In the genomic region with DNA sequence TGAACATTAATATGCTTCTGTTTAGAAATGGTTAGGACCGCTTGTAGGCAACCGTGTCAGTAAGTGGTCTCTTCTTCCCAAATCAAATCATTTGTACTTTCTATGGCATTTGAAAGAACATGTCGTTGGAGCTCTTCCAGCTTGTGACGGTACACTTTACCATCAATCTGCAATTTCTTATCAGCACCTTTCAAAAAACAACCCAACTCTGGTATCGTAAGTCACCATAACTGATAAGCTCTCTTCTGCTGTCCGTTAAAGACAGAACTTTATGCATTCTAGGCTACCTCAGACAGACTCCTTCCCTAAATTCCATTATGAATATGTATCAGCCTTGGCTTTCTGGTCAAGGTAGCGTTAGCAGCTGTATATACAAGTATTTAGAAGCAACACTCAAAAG, we compare ENCODE assay signal across 25 mouse cellular contexts. TPM values are rescaled to one million over a fixed set of nuclear protein-coding genes. Genes with fewer than 3 reads are reported as not detected.
DNase-seq lines count a peak whose midpoint lies in the region; ATAC-seq and TF ChIP-seq lines count a peak whose summit lies in the region.
"Had no signal": no experiment of that assay in that cellular context is flagged by ENCODE, and none has a peak within 500 bp of the region (broad histone marks: within the 10 kb centered on the region; RNA-seq: fewer than 3 reads in every experiment).

No protein-coding gene starts in this region.

- no peak for TF ChIP-seq CTCF in small intestine, adult 2 months (IDR thresholded peaks at IDR 0.05; ENCODE audit: extremely low read depth, insufficient read length, insufficient replicate concordance, low read depth, low read length)

- H3K9me3 ChIP-seq in liver, embryonic 13.5 days (replicated peaks) = no peaks in the 10 kb centered on the region
- H3K9me3 ChIP-seq in liver, embryonic 11.5 days (ENCODE audit: control insufficient read depth, low read length) = no peaks in the 10 kb centered on the region
- H3K9me3 ChIP-seq in intestine, embryonic 15.5 days = no peaks in the 10 kb centered on the region
- no peaks in the 10 kb centered on the region for H3K9me3 ChIP-seq in hindbrain, embryonic 12.5 days (replicated peaks)
- H3K9me3 ChIP-seq: heart, embryonic 10.5 days; heart, embryonic 15.5 days; hindbrain, embryonic 13.5 days had no signal

- no peak overlapping the region for H3K27ac ChIP-seq in liver, embryonic 13.5 days
- H3K27ac ChIP-seq in liver, embryonic 11.5 days (ENCODE audit: low read depth, low read length) = no peak overlapping the region
- H3K27ac ChIP-seq in intestine, embryonic 15.5 days = no peak overlapping the region
- peak overlapping the region; percentile 69 for H3K27ac ChIP-seq in small intestine, adult 2 months (ENCODE audit: insufficient read depth, low read depth, low read length)
- H3K27ac ChIP-seq in hindbrain, embryonic 12.5 days = no peak overlapping the region
- H3K27ac ChIP-seq: heart, embryonic 10.5 days; heart, embryonic 15.5 days; hindbrain, embryonic 13.5 days; kidney, postnatal 0 days had no signal

- H3K4me3 ChIP-seq in liver, embryonic 13.5 days (replicated peaks) = no peak overlapping the region
- no peak overlapping the region for H3K4me3 ChIP-seq in liver, embryonic 11.5 days (ENCODE audit: low read depth, low read length)
- H3K4me3 ChIP-seq in intestine, embryonic 15.5 days (replicated peaks) = no peak overlapping the region
- H3K4me3 ChIP-seq in small intestine, adult 2 months (ENCODE audit: low read depth, low read length) = no peak overlapping the region
- H3K4me3 ChIP-seq in hindbrain, embryonic 12.5 days = no peak overlapping the region
- H3K4me3 ChIP-seq: erythroblast, embryonic 14.5 days; heart, embryonic 10.5 days; heart, embryonic 15.5 days; hindbrain, embryonic 13.5 days had no signal

- no peak for TF ChIP-seq POLR2A in small intestine, adult 2 months (IDR thresholded peaks at IDR 0.05; ENCODE audit: low read depth, low read length)

- H3K4me2 ChIP-seq in liver, embryonic 13.5 days = no peak overlapping the region
- H3K4me2 ChIP-seq in liver, embryonic 11.5 days = no peak overlapping the region
- H3K4me2 ChIP-seq in intestine, embryonic 15.5 days (replicated peaks) = 0 out of 2 replicates have a peak overlapping the region, but pooled peaks have one; percentile 22
- no peak overlapping the region for H3K4me2 ChIP-seq in hindbrain, embryonic 12.5 days (replicated peaks)
- H3K4me2 ChIP-seq: heart, embryonic 15.5 days; hindbrain, embryonic 13.5 days; lung, embryonic 14.5 days; midbrain, embryonic 11.5 days had no signal

- peaks cover 5% of the 10 kb centered on the region for H3K27me3 ChIP-seq in liver, embryonic 13.5 days
- H3K27me3 ChIP-seq in liver, embryonic 11.5 days (replicated peaks; ENCODE audit: control insufficient read depth, insufficient read depth, low read length) = peaks cover 2% of the 10 kb centered on the region; the same call in 1 of the 2 replicates
- H3K27me3 ChIP-seq in intestine, embryonic 15.5 days (replicated peaks) = no peaks in the 10 kb centered on the region
- H3K27me3 ChIP-seq in small intestine, adult 2 months (ENCODE audit: control insufficient read depth, insufficient read depth, low read length) = no peaks in the 10 kb centered on the region
- H3K27me3 ChIP-seq in hindbrain, embryonic 12.5 days = peaks cover 6% of the 10 kb centered on the region

- 39% methylated on average over 7 of the region's 7 CpGs for WGBS in liver, embryonic 13.5 days (ENCODE audit: insufficient replicate concordance)
- WGBS in liver, embryonic 11.5 days = 55% methylated on average over 7 of the region's 7 CpGs
- WGBS in intestine, embryonic 15.5 days = 56% methylated on average over 7 of the region's 7 CpGs
- WGBS in small intestine, adult 2 months = 20% methylated on average over 7 of the region's 7 CpGs
- WGBS in hindbrain, embryonic 12.5 days = 93% methylated on average over 7 of the region's 7 CpGs

- H3K4me1 ChIP-seq in liver, embryonic 13.5 days (replicated peaks) = peaks cover 5% of the 10 kb centered on the region; the same call in 1 of the 2 replicates
- no peaks in the 10 kb centered on the region; the same call in 1 of the 2 replicates for H3K4me1 ChIP-seq in liver, embryonic 11.5 days (replicated peaks; ENCODE audit: control insufficient read depth, insufficient read depth, low read length)
- H3K4me1 ChIP-seq in intestine, embryonic 15.5 days (replicated peaks) = no peaks in the 10 kb centered on the region
- H3K4me1 ChIP-seq in small intestine, adult 2 months (ENCODE audit: control insufficient read depth, insufficient read depth, insufficient read length, low read length) = peaks cover 9% of the 10 kb centered on the region; the same call in 1 of the 2 replicates
- H3K4me1 ChIP-seq in hindbrain, embryonic 12.5 days = no peaks in the 10 kb centered on the region
- H3K4me1 ChIP-seq: hindbrain, embryonic 13.5 days had no signal

- H3K36me3 ChIP-seq in liver, embryonic 13.5 days = no peaks in the 10 kb centered on the region
- no peaks in the 10 kb centered on the region for H3K36me3 ChIP-seq in liver, embryonic 11.5 days (ENCODE audit: control insufficient read depth, insufficient read depth, low read length)
- no peaks in the 10 kb centered on the region for H3K36me3 ChIP-seq in intestine, embryonic 15.5 days
- H3K36me3 ChIP-seq in small intestine, adult 2 months (ENCODE audit: control insufficient read depth, insufficient read depth, low read length) = peaks cover 83% of the 10 kb centered on the region
- no peaks in the 10 kb centered on the region for H3K36me3 ChIP-seq in hindbrain, embryonic 12.5 days
- H3K36me3 ChIP-seq: heart, embryonic 10.5 days; heart, embryonic 15.5 days; hindbrain, embryonic 13.5 days had no signal

- no peak overlapping the region for H3K9ac ChIP-seq in liver, embryonic 13.5 days
- no peak overlapping the region for H3K9ac ChIP-seq in liver, embryonic 11.5 days (ENCODE audit: low read depth, low read length)
- H3K9ac ChIP-seq in intestine, embryonic 15.5 days = no peak overlapping the region
- no peak overlapping the region for H3K9ac ChIP-seq in hindbrain, embryonic 12.5 days
- H3K9ac ChIP-seq: heart, embryonic 15.5 days; hindbrain, embryonic 13.5 days; lung, embryonic 14.5 days had no signal

- 0 out of 2 replicates have a peak, but pooled peaks have one; percentile 39 for ATAC-seq in liver, embryonic 13.5 days (ENCODE audit: low read depth)
- no peak for ATAC-seq in liver, embryonic 11.5 days (replicated peaks; ENCODE audit: low FRiP score)
- no peak for ATAC-seq in intestine, embryonic 15.5 days
- ATAC-seq in hindbrain, embryonic 12.5 days (ENCODE audit: low FRiP score) = no peak
- no peak for ATAC-seq in granulocyte monocyte progenitor cell, adult 5-6 weeks (replicated peaks; ENCODE audit: poor library complexity, severe bottlenecking)
- ATAC-seq: forebrain, embryonic 16.5 days; midbrain, embryonic 16.5 days had no signal

- no peak for DNase-seq in liver, embryonic 13.5 days
- DNase-seq in liver, embryonic 11.5 days (ENCODE audit: low spot score) = no peak
- no peak for DNase-seq in cerebellum, postnatal 10 days
- DNase-seq: adrenal gland, postnatal 36 days; cerebellum, adult 18-20 months; cerebellum, postnatal 14 days; kidney, adult 2 months; kidney, postnatal 4 days; layer of hippocampus, postnatal 36 days; lung, embryonic 14.5 days; lung, postnatal 14 days; right cerebral cortex, postnatal 25 days; thymus, postnatal 14 days had no signal

RNA-seq across cellular contexts. Expression of a gene that starts 7.9 kb away (rescaled TPM):
- polyA plus RNA-seq in liver, embryonic 13.5 days (2015; fragmentation: Nextera tagmentation; extraction: Ambion mirVana) = 0.98 and 1.6 TPM in 2 replicates
- 2.7 and 3.5 TPM in 2 replicates for polyA plus RNA-seq in liver, embryonic 11.5 days (2014; fragmentation: Nextera tagmentation; extraction: Ambion mirVana)
- polyA plus RNA-seq in intestine, embryonic 15.5 days (2015; fragmentation: Nextera tagmentation; extraction: Ambion mirVana) = 95.8 and 112 TPM in 2 replicates
- polyA plus RNA-seq in small intestine, adult 2 months (2012; rRNA removed) = 77.7 and 232 TPM in 2 replicates
- polyA plus RNA-seq in hindbrain, embryonic 12.5 days (2016; fragmentation: Nextera tagmentation; extraction: Ambion mirVana) = 3.2 and 4.5 TPM in 2 replicates
- total RNA-seq in granulocyte monocyte progenitor cell, adult 5-6 weeks (2014; fragmentation: Nextera tagmentation) = 0.41 and 2.0 TPM in 2 replicates
- total RNA-seq in granulocyte monocyte progenitor cell, adult 5-6 weeks (2017) = 0.77 and 1.5 TPM in 2 replicates

Comparison
In these comparisons a context has a peak if more than half of its experiments do, and no peak if none do; other contexts are left out.
1. RNA of a gene that starts 7.9 kb away (polyA plus RNA-seq): 77.7 to 232 TPM in small intestine, adult 2 months and 95.8 to 112 TPM in intestine, embryonic 15.5 days; 2.7 to 3.5 TPM in liver, embryonic 11.5 days, 3.2 to 4.5 TPM in hindbrain, embryonic 12.5 days and 0.98 to 1.6 TPM in liver, embryonic 13.5 days; every median in the first group is over 10 times any median in the second.